In genomic region chr9:110358341-110358740, GRCm38 (mm10) we compare ENCODE assay signal across 20 mouse cellular contexts. TPM values are rescaled to one million over a fixed set of nuclear protein-coding genes. Genes with fewer than 3 reads are reported as not detected.
DNase-seq lines count a peak whose midpoint lies in the region; ATAC-seq and TF ChIP-seq lines count a peak whose summit lies in the region.
"Had no signal": no experiment of that assay in that cellular context is flagged by ENCODE, and none has a peak within 500 bp of the region (broad histone marks: within the 10 kb centered on the region; RNA-seq: fewer than 3 reads in every experiment).

No protein-coding gene starts in this region.

- H3K36me3 ChIP-seq in lung, postnatal 0 days (ENCODE audit: insufficient read depth, low read length), result no peaks in the 10 kb centered on the region
- peaks cover 11% of the 10 kb centered on the region; the same call in 1 of the 2 replicates for H3K36me3 ChIP-seq in liver, embryonic 13.5 days
- H3K36me3 ChIP-seq in liver, postnatal 0 days (replicated peaks; ENCODE audit: insufficient read depth, low read length), result peaks cover 16% of the 10 kb centered on the region

- no peak overlapping the region for H3K9ac ChIP-seq in lung, postnatal 0 days (replicated peaks; ENCODE audit: low read depth)
- no peak overlapping the region for H3K9ac ChIP-seq in liver, embryonic 13.5 days
- no peak overlapping the region for H3K9ac ChIP-seq in liver, postnatal 0 days (replicated peaks)
- H3K9ac ChIP-seq: embryonic facial prominence, embryonic 12.5 days; forebrain, embryonic 12.5 days; hindbrain, embryonic 12.5 days had no signal

- no peaks in the 10 kb centered on the region for H3K4me1 ChIP-seq in lung, postnatal 0 days (ENCODE audit: insufficient read depth, low read depth, low read length)
- H3K4me1 ChIP-seq in liver, embryonic 13.5 days (replicated peaks), result peaks cover 5% of the 10 kb centered on the region
- H3K4me1 ChIP-seq in liver, postnatal 0 days (ENCODE audit: insufficient read depth), result peaks cover 8% of the 10 kb centered on the region; the same call in 1 of the 2 replicates
- H3K4me1 ChIP-seq: embryonic facial prominence, embryonic 12.5 days; forebrain, embryonic 12.5 days; hindbrain, embryonic 12.5 days had no signal

- ATAC-seq in lung, postnatal 0 days, result 0 out of 2 replicates have a peak, but pooled peaks have one; percentile 9
- ATAC-seq in liver, embryonic 13.5 days (ENCODE audit: low read depth), result peak; percentile 43
- peak; percentile 82 for ATAC-seq in liver, postnatal 0 days
- ATAC-seq in activated CD4-positive, CD25-positive, alpha-beta regulatory T cell, adult 4 months, result no peak
- ATAC-seq: forebrain, embryonic 16.5 days; hindbrain, embryonic 16.5 days; Patski had no signal

- no peak for TF ChIP-seq CTCF in lung, postnatal 0 days (IDR thresholded peaks at IDR 0.05)
- TF ChIP-seq CTCF in liver, postnatal 0 days (IDR thresholded peaks at IDR 0.05; ENCODE audit: low read depth), result no peak

- peak; percentile 33 for DNase-seq in lung, postnatal 0 days (ENCODE audit: low spot score)
- no peak for DNase-seq in lung, postnatal 25 days (ENCODE audit: low spot score)
- DNase-seq in liver, embryonic 13.5 days, result no peak
- DNase-seq in liver, postnatal 0 days, result no peak
- DNase-seq in heart, adult 11 months, result no peak
- no peak for DNase-seq in adrenal gland, postnatal 14 days
- DNase-seq: adrenal gland, adult 8-10 months; cerebellum, adult 11 months; cerebellum, adult 8-10 months; cerebellum, postnatal 25 days; gastrocnemius, postnatal 14 days; heart, postnatal 10 days; heart, postnatal 4 days had no signal

- H3K4me3 ChIP-seq in lung, postnatal 0 days (ENCODE audit: low read depth, low read length), result no peak overlapping the region
- H3K4me3 ChIP-seq in liver, embryonic 13.5 days (replicated peaks), result no peak overlapping the region
- no peak overlapping the region for H3K4me3 ChIP-seq in liver, postnatal 0 days (ENCODE audit: low read depth, low read length)
- H3K4me3 ChIP-seq: embryonic facial prominence, embryonic 12.5 days; forebrain, embryonic 12.5 days; hindbrain, embryonic 12.5 days had no signal

- H3K4me2 ChIP-seq in lung, postnatal 0 days (replicated peaks; ENCODE audit: low read depth, low read length), result no peak overlapping the region
- H3K4me2 ChIP-seq in liver, embryonic 13.5 days, result no peak overlapping the region
- H3K4me2 ChIP-seq in liver, postnatal 0 days (ENCODE audit: low read depth, low read length), result no peak overlapping the region
- H3K4me2 ChIP-seq: embryonic facial prominence, embryonic 12.5 days; forebrain, embryonic 12.5 days; hindbrain, embryonic 12.5 days had no signal

- no peak overlapping the region for H3K27ac ChIP-seq in lung, postnatal 0 days (ENCODE audit: low read length)
- peak overlapping the region; percentile 59 for H3K27ac ChIP-seq in liver, embryonic 13.5 days
- peak overlapping the region; percentile 83 for H3K27ac ChIP-seq in liver, postnatal 0 days (ENCODE audit: low read depth)
- H3K27ac ChIP-seq: embryonic facial prominence, embryonic 12.5 days; forebrain, embryonic 12.5 days; hindbrain, embryonic 12.5 days had no signal

- no peaks in the 10 kb centered on the region for H3K27me3 ChIP-seq in lung, postnatal 0 days (replicated peaks; ENCODE audit: insufficient read depth, low read length)
- no peaks in the 10 kb centered on the region for H3K27me3 ChIP-seq in liver, embryonic 13.5 days
- H3K27me3 ChIP-seq in liver, postnatal 0 days (ENCODE audit: insufficient read depth, low read length), result no peaks in the 10 kb centered on the region
- H3K27me3 ChIP-seq: embryonic facial prominence, embryonic 12.5 days; forebrain, embryonic 12.5 days; hindbrain, embryonic 12.5 days; Patski had no signal

- no peaks in the 10 kb centered on the region for H3K9me3 ChIP-seq in lung, postnatal 0 days (ENCODE audit: low read length)
- H3K9me3 ChIP-seq in liver, embryonic 13.5 days (replicated peaks), result no peaks in the 10 kb centered on the region
- no peaks in the 10 kb centered on the region for H3K9me3 ChIP-seq in liver, postnatal 0 days (ENCODE audit: low read length)
- H3K9me3 ChIP-seq: embryonic facial prominence, embryonic 12.5 days; forebrain, embryonic 12.5 days; hindbrain, embryonic 12.5 days had no signal

- 75% methylated on average over 2 of the region's 2 CpGs for WGBS in lung, postnatal 0 days
- 63% methylated on average over 2 of the region's 2 CpGs for WGBS in liver, embryonic 13.5 days (ENCODE audit: insufficient replicate concordance)
- 41% methylated on average over 2 of the region's 2 CpGs for WGBS in liver, postnatal 0 days (ENCODE audit: insufficient replicate concordance)

- no peak for TF ChIP-seq EP300 in lung, postnatal 0 days (IDR thresholded peaks at IDR 0.05)
- no peak for TF ChIP-seq EP300 in liver, postnatal 0 days (IDR thresholded peaks at IDR 0.05; ENCODE audit: low read depth)

RNA-seq across cellular contexts. Expression of gene Scap, which starts 25.3 kb away (rescaled TPM):
- polyA plus RNA-seq in lung, postnatal 0 days (2015; fragmentation: Nextera tagmentation; extraction: Ambion mirVana), result 18.1 and 21.3 TPM in 2 replicates
- 20.6 and 23.2 TPM in 2 replicates for polyA plus RNA-seq in liver, embryonic 13.5 days (2015; fragmentation: Nextera tagmentation; extraction: Ambion mirVana)
- 42.7 and 44.4 TPM in 2 replicates for polyA plus RNA-seq in liver, postnatal 0 days (2015; fragmentation: Nextera tagmentation; extraction: Ambion mirVana)
- total RNA-seq in adrenal gland, postnatal 14 days (2021), result 67.9 and 75.7 TPM in 2 replicates
- 10 to 100 TPM; 12.5 to 12.9 TPM for polyA plus RNA-seq in activated CD4-positive, CD25-positive, alpha-beta regulatory T cell, adult 4 months (2017; shearing (Covaris generic))

RNA-seq across cellular contexts. Expression of gene Ptpn23, which starts 49.7 kb away (rescaled TPM):
- 8.8 and 11.2 TPM in 2 replicates for polyA plus RNA-seq in lung, postnatal 0 days (2015; fragmentation: Nextera tagmentation; extraction: Ambion mirVana)
- 3.2 TPM in 2 replicates for polyA plus RNA-seq in liver, embryonic 13.5 days (2015; fragmentation: Nextera tagmentation; extraction: Ambion mirVana)
- 3.0 and 3.3 TPM in 2 replicates for polyA plus RNA-seq in liver, postnatal 0 days (2015; fragmentation: Nextera tagmentation; extraction: Ambion mirVana)
- 46.6 and 47.1 TPM in 2 replicates for total RNA-seq in adrenal gland, postnatal 14 days (2021)
- polyA plus RNA-seq in activated CD4-positive, CD25-positive, alpha-beta regulatory T cell, adult 4 months (2017; shearing (Covaris generic)), result 1 to 10 TPM; 5.4 TPM

RNA-seq across cellular contexts. Expression of gene Elp6, which starts 53.4 kb away (rescaled TPM):
- 6.9 and 7.8 TPM in 2 replicates for polyA plus RNA-seq in lung, postnatal 0 days (2015; fragmentation: Nextera tagmentation; extraction: Ambion mirVana)
- 11.1 and 11.3 TPM in 2 replicates for polyA plus RNA-seq in liver, embryonic 13.5 days (2015; fragmentation: Nextera tagmentation; extraction: Ambion mirVana)
- polyA plus RNA-seq in liver, postnatal 0 days (2015; fragmentation: Nextera tagmentation; extraction: Ambion mirVana), result 3.2 and 3.3 TPM in 2 replicates
- total RNA-seq in adrenal gland, postnatal 14 days (2021), result 6.5 and 9.4 TPM in 2 replicates
- 10 to 100 TPM; 14.4 to 16.1 TPM for polyA plus RNA-seq in activated CD4-positive, CD25-positive, alpha-beta regulatory T cell, adult 4 months (2017; shearing (Covaris generic))
